Mouse (Mus musculus): Measurements from ENCODE around the gene Sox21. TPM values are rescaled to one million over a fixed set of nuclear protein-coding genes. Genes with fewer than 3 reads are reported as not detected.

Sox21 gene
- polyA plus RNA-seq (2012; rRNA removed): not detected in 2 replicates

GRCm38 (mm10) chr14:118236886-118237289 lies at the start of gene Sox21:
Sox21 (minus strand) TSS chr14:118237030.
- no peak for TF ChIP-seq CTCF (IDR thresholded peaks at IDR 0.05; ENCODE audit: extremely low read depth, insufficient read depth, insufficient read length, insufficient replicate concordance)
- TF ChIP-seq POLR2A (IDR thresholded peaks at IDR 0.05; ENCODE audit: low read depth, low read length): no peak
- WGBS: under 1% methylated on average over 30 of the region's 34 CpGs
- Histone ChIP-seq H3K27me3 (ENCODE audit: control insufficient read depth, insufficient read depth, low read length) (peaks cover 35% of the 10 kb centered on the region), H3K4me1 (ENCODE audit: control insufficient read depth, insufficient read depth, insufficient read length) (peaks cover 9% of the 10 kb centered on the region), H3K36me3 (ENCODE audit: control insufficient read depth, insufficient read depth, low read length) (no peaks in the 10 kb centered on the region), H3K4me3 (ENCODE audit: extremely low read depth, insufficient read depth, insufficient read length) (peak within 1 kb of the TSS; percentile 23; the same call in 1 of the 2 replicates), H3K27ac (ENCODE audit: insufficient read depth, low read length) (no peak within 1 kb of the TSS)
- DNase-seq (ENCODE audit: low read depth in 1 of 2, low spot score in 2 of 2): no peak

GRCm38 (mm10) chr14:118286096-118286495 lies 49.3 kb upstream of the Sox21 start:
- WGBS: 88% methylated on average over 2 of the region's 2 CpGs
- H3K36me3 ChIP-seq (ENCODE audit: control insufficient read depth, insufficient read depth, low read length): no peaks in the 10 kb centered on the region
- no peak for TF ChIP-seq POLR2A (IDR thresholded peaks at IDR 0.05; ENCODE audit: low read depth, low read length)
- H3K4me1 ChIP-seq (ENCODE audit: control insufficient read depth, insufficient read depth, insufficient read length): no peaks in the 10 kb centered on the region
- H3K27ac ChIP-seq (ENCODE audit: insufficient read depth, low read length): no peak overlapping the region
- H3K4me3 ChIP-seq (ENCODE audit: extremely low read depth, insufficient read depth, insufficient read length): no peak overlapping the region
- DNase-seq (ENCODE audit: low read depth in 1 of 2, low spot score in 2 of 2): no peak
- no peaks in the 10 kb centered on the region for H3K27me3 ChIP-seq (ENCODE audit: control insufficient read depth, insufficient read depth, low read length)

GRCm38 (mm10) chr14:118282917-118283316 lies 46.1 kb upstream of the Sox21 start:
- H3K4me1 ChIP-seq (ENCODE audit: control insufficient read depth, insufficient read depth, insufficient read length): no peaks in the 10 kb centered on the region
- H3K4me3 ChIP-seq (ENCODE audit: extremely low read depth, insufficient read depth, insufficient read length): no peak overlapping the region
- no peaks in the 10 kb centered on the region for H3K27me3 ChIP-seq (ENCODE audit: control insufficient read depth, insufficient read depth, low read length)
- no peaks in the 10 kb centered on the region for H3K36me3 ChIP-seq (ENCODE audit: control insufficient read depth, insufficient read depth, low read length)
- no peak overlapping the region for H3K27ac ChIP-seq (ENCODE audit: insufficient read depth, low read length)
- TF ChIP-seq POLR2A (IDR thresholded peaks at IDR 0.05; ENCODE audit: low read depth, low read length) (no peak), CTCF (IDR thresholded peaks at IDR 0.05; ENCODE audit: extremely low read depth, insufficient read depth, insufficient read length, insufficient replicate concordance) (no peak)
- 90% methylated on average over 14 of the region's 14 CpGs for WGBS
- DNase-seq (ENCODE audit: low read depth in 1 of 2, low spot score in 2 of 2): no peak

GRCm38 (mm10) chr14:118282272-118282671 lies 45.4 kb upstream of the Sox21 start:
- Histone ChIP-seq H3K36me3 (ENCODE audit: control insufficient read depth, insufficient read depth, low read length) (no peaks in the 10 kb centered on the region), H3K4me1 (ENCODE audit: control insufficient read depth, insufficient read depth, insufficient read length) (no peaks in the 10 kb centered on the region), H3K27ac (ENCODE audit: insufficient read depth, low read length) (no peak overlapping the region), H3K4me3 (ENCODE audit: extremely low read depth, insufficient read depth, insufficient read length) (no peak overlapping the region), H3K27me3 (ENCODE audit: control insufficient read depth, insufficient read depth, low read length) (no peaks in the 10 kb centered on the region)
- no peak for DNase-seq (ENCODE audit: low read depth in 1 of 2, low spot score in 2 of 2)
- TF ChIP-seq CTCF (IDR thresholded peaks at IDR 0.05; ENCODE audit: extremely low read depth, insufficient read depth, insufficient read length, insufficient replicate concordance) (no peak), POLR2A (IDR thresholded peaks at IDR 0.05; ENCODE audit: low read depth, low read length) (no peak)
- whole genome bisulfite sequencing: 91% methylated on average over 3 of the region's 3 CpGs

GRCm38 (mm10) chr14:118277704-118278498 lies 41.1 kb upstream of the Sox21 start:
- no peaks in the 10 kb centered on the region for H3K36me3 ChIP-seq (ENCODE audit: control insufficient read depth, insufficient read depth, low read length)
- H3K4me1 ChIP-seq (ENCODE audit: control insufficient read depth, insufficient read depth, insufficient read length): no peaks in the 10 kb centered on the region
- 85% methylated on average over 7 of the region's 7 CpGs for WGBS
- no peak overlapping the region for H3K4me3 ChIP-seq (ENCODE audit: extremely low read depth, insufficient read depth, insufficient read length)
- no peak for DNase-seq (ENCODE audit: low read depth in 1 of 2, low spot score in 2 of 2)
- no peaks in the 10 kb centered on the region for H3K27me3 ChIP-seq (ENCODE audit: control insufficient read depth, insufficient read depth, low read length)
- H3K27ac ChIP-seq (ENCODE audit: insufficient read depth, low read length): no peak overlapping the region
- TF ChIP-seq POLR2A (IDR thresholded peaks at IDR 0.05; ENCODE audit: low read depth, low read length) (no peak), CTCF (IDR thresholded peaks at IDR 0.05; ENCODE audit: extremely low read depth, insufficient read depth, insufficient read length, insufficient replicate concordance) (no peak)

- DNase-seq (ENCODE audit: low read depth in 1 of 2, low spot score in 2 of 2): no peak
- Histone ChIP-seq H3K27ac (ENCODE audit: insufficient read depth, low read length) (no peak overlapping the region), H3K4me1 (ENCODE audit: control insufficient read depth, insufficient read depth, insufficient read length) (no peaks in the 10 kb centered on the region), H3K36me3 (ENCODE audit: control insufficient read depth, insufficient read depth, low read length) (no peaks in the 10 kb centered on the region), H3K4me3 (ENCODE audit: extremely low read depth, insufficient read depth, insufficient read length) (no peak overlapping the region), H3K27me3 (ENCODE audit: control insufficient read depth, insufficient read depth, low read length) (no peaks in the 10 kb centered on the region)
- TF ChIP-seq POLR2A (IDR thresholded peaks at IDR 0.05; ENCODE audit: low read depth, low read length): no peak
- no peak for TF ChIP-seq CTCF (IDR thresholded peaks at IDR 0.05; ENCODE audit: extremely low read depth, insufficient read depth, insufficient read length, insufficient replicate concordance)
- 82% methylated on average over 6 of the region's 6 CpGs for WGBS
Measured at GRCm38 (mm10) chr14:118272594-118273555, 36.0 kb upstream of the Sox21 start.

Data from spleen, adult 2 months (tissue).